9 mouse cellular contexts compared by ENCODE assay signal in genomic region chr4:47255641-47256040, GRCm38 (mm10). TPM values are rescaled to one million over a fixed set of nuclear protein-coding genes. Genes with fewer than 3 reads are reported as not detected.
A peak's percentile ranks its signal among the peaks of the same experiment; 100 is the strongest.
DNase-seq lines count a peak whose midpoint lies in the region; ATAC-seq lines count a peak whose summit lies in the region.
"Had no signal": no experiment of that assay in that cellular context is flagged by ENCODE, and none has a peak within 500 bp of the region (broad histone marks: within the 10 kb centered on the region; RNA-seq: fewer than 3 reads in every experiment).

No protein-coding gene starts in this region.

- DNase-seq in adrenal gland, adult (ENCODE audit: inconsistent age in 2 of 2, low spot score in 1 of 2): peak; percentile 78 to 94
- peak; percentile 79 for DNase-seq in embryo, embryonic 10 days (ENCODE audit: low spot score)
- peak; percentile 90 for DNase-seq in kidney, postnatal 10 days
- peak; percentile 22 for DNase-seq in retina, adult 2 months (ENCODE audit: low read depth, low spot score)
- DNase-seq in thymus, postnatal 36 days: peak; percentile 80 to 81

- no peak overlapping the region for H3K27ac ChIP-seq in lung, embryonic 15.5 days
- H3K27ac ChIP-seq: heart, embryonic 13.5 days had no signal

- no peak overlapping the region for H3K4me3 ChIP-seq in lung, embryonic 15.5 days
- H3K4me3 ChIP-seq: heart, embryonic 13.5 days had no signal

- H3K36me3 ChIP-seq in lung, embryonic 15.5 days: no peaks in the 10 kb centered on the region; the same call in 1 of the 2 replicates

- 0 out of 2 replicates have a peak, but pooled peaks cover 5% of the 10 kb centered on the region for H3K4me1 ChIP-seq in lung, embryonic 15.5 days

- WGBS in lung, embryonic 15.5 days: 42% methylated on average over 4 of the region's 4 CpGs

- H3K9me3 ChIP-seq in lung, embryonic 15.5 days: no peaks in the 10 kb centered on the region

- H3K27me3 ChIP-seq in lung, embryonic 15.5 days: no peaks in the 10 kb centered on the region

- H3K4me2 ChIP-seq in lung, embryonic 15.5 days: no peak overlapping the region
- H3K4me2 ChIP-seq: heart, embryonic 13.5 days had no signal

- peak; percentile 37 for ATAC-seq in CD4-positive, CD25-positive, alpha-beta regulatory T cell, adult 4 months
- peak; percentile 44 for ATAC-seq in granulocyte monocyte progenitor cell, adult 5-6 weeks (replicated peaks; ENCODE audit: poor library complexity, severe bottlenecking)
- ATAC-seq in lung, embryonic 15.5 days (ENCODE audit: borderline replicate concordance, extremely low read depth, low FRiP score, low TSS enrichment): peak; percentile 43; the same call in 1 of the 2 replicates

- H3K9ac ChIP-seq in lung, embryonic 15.5 days: no peak overlapping the region
- H3K9ac ChIP-seq: heart, embryonic 13.5 days had no signal

RNA-seq across cellular contexts. Expression of gene Col15a1, which starts 47.7 kb away (rescaled TPM):
- polyA plus RNA-seq in CD4-positive, CD25-positive, alpha-beta regulatory T cell, adult 4 months (2017; shearing (Covaris generic)): 1 to 10 TPM; 3.2 to 3.9 TPM
- total RNA-seq in granulocyte monocyte progenitor cell, adult 5-6 weeks (2014; fragmentation: Nextera tagmentation): not detected in 2 replicates
- not detected in 2 replicates for total RNA-seq in granulocyte monocyte progenitor cell, adult 5-6 weeks (2017)
- 22.6 and 25.8 TPM in 2 replicates for polyA plus RNA-seq in lung, embryonic 15.5 days (2015; fragmentation: Nextera tagmentation; extraction: Ambion mirVana)

Comparison
In these comparisons a context has a peak if more than half of its experiments do, and no peak if none do; other contexts are left out.
1. DNase-seq: peak in every context shown above with its lines; median percentile 90 in kidney, postnatal 10 days; 86 in adrenal gland, adult; 80 in thymus, postnatal 36 days; 79 in embryo, embryonic 10 days; 22 in retina, adult 2 months.